Mouse (Mus musculus) liver, embryonic 14.5 days (tissue): ENCODE data around the gene H1foo. TPM values are rescaled to one million over a fixed set of nuclear protein-coding genes. Genes with fewer than 3 reads are reported as not detected.

Experiments used
- ATAC-seq: fragments of 200-750 bp; cut with Nextera tagmentation; 2 replicates; pipeline ENCODE4 v1.8.0; 2017; ENCODE audit warnings: moderate number of reproducible peaks, mild to moderate bottlenecking, moderate library complexity; ENCODE audit not compliant: insufficient read depth
- DNase-seq, 3 experiments: peaks; one replicate each; pipeline ENCODE4 v3.0.0-alpha.2; 2012 to 2013; ENCODE audit warnings: low read depth in 3 of 3, low spot score in 3 of 3
- H3K27ac ChIP-seq: fragments of 300-500 bp; sonication (generic); 2 replicates; pipeline ENCODE4 v1.5.1; 2014; ENCODE audit warnings: moderate library complexity, mild to moderate bottlenecking, control low read depth, inconsistent platforms
- H3K27me3 ChIP-seq: fragments of 300-500 bp; sonication (generic); 2 replicates; pipeline ENCODE4 v1.6.1; 2014; ENCODE audit warnings: mild to moderate bottlenecking, low read length, moderate library complexity; ENCODE audit not compliant: control insufficient read depth, insufficient read depth
- H3K36me3 ChIP-seq: fragments of 300-500 bp; sonication (generic); replicated peaks from 2 replicates; pipeline ENCODE4 v1.6.1; 2014; ENCODE audit warnings: low read depth; ENCODE audit not compliant: control insufficient read depth, insufficient read depth
- H3K4me1 ChIP-seq, 2 experiments: fragments of 200-500 bp in 1 of 2; fragments of 300-500 bp in 1 of 2; sonication (generic) in 1 of 2; replicated peaks; 2 replicates each; pipeline ENCODE4 v1.6.1; 2012 to 2014; ENCODE audit warnings: antibody characterized with exemption in 1 of 2, inconsistent platforms in 1 of 2, low read length in 1 of 2; ENCODE audit not compliant: control insufficient read depth in 2 of 2, insufficient read depth in 2 of 2
- H3K4me2 ChIP-seq: fragments of 300-500 bp; sonication (generic); 2 replicates; pipeline ENCODE4 v1.6.1; 2014; ENCODE audit warnings: low read depth, mild to moderate bottlenecking, control low read depth, moderate library complexity
- H3K4me3 ChIP-seq, 2 experiments: fragments of 200-500 bp in 1 of 2; fragments of 300-500 bp in 1 of 2; sonication (generic) in 1 of 2; 2 replicates each; pipeline ENCODE4 v1.5.1; 2012 to 2014; ENCODE audit warnings: low read depth in 2 of 2, low read length in 2 of 2, mild to moderate bottlenecking in 2 of 2, control low read depth in 1 of 2, inconsistent platforms in 1 of 2, moderate library complexity in 1 of 2; ENCODE audit not compliant: insufficient read depth in 1 of 2
- H3K9ac ChIP-seq: fragments of 300-500 bp; sonication (generic); replicated peaks from 2 replicates; pipeline ENCODE4 v1.6.1; 2014; ENCODE audit warnings: mild to moderate bottlenecking, control low read depth, moderate library complexity
- H3K9me3 ChIP-seq: fragments of 300-500 bp; sonication (generic); 2 replicates; pipeline ENCODE4 v1.6.1; 2016; ENCODE audit warnings: low read length, mixed read lengths; ENCODE audit not compliant: control insufficient read depth
- CTCF ChIP-seq: IDR thresholded peaks from 2 replicates; pipeline ENCODE4 v1.5.1; 2016; ENCODE audit warnings: antibody characterized with exemption, low read depth, control low read depth
- EP300 ChIP-seq: IDR thresholded peaks from 2 replicates; pipeline ENCODE4 v1.6.1; 2016; ENCODE audit warnings: antibody characterized with exemption, low read depth
- WGBS: fragments of 180-500 bp; shearing (Covaris S2); extraction: QIAGEN DNeasy Blood & Tissue Kit; methylation state at CpG from one replicate; pipeline ENCODE4 v1.1.7; 2014; ENCODE audit not compliant: insufficient replicate concordance; 5-methylcytosine and 5-hydroxymethylcytosine counted together
- polyA plus RNA-seq, 2 experiments: library from polyadenylated mRNA; depleted of rRNA in 1 of 2; stranded (reverse) in 1 of 2; unstranded in 1 of 2; fragments of >200 nt; fragmentation: Nextera tagmentation in 1 of 2; extraction: Ambion mirVana in 1 of 2; gene quantifications; 2 replicates each; pipeline versions ENCODE4 v1.2.1 to v1.2.3; 2012 to 2014

Gene H1foo
- polyA plus RNA-seq, 2 experiments, result not detected

DNA sequence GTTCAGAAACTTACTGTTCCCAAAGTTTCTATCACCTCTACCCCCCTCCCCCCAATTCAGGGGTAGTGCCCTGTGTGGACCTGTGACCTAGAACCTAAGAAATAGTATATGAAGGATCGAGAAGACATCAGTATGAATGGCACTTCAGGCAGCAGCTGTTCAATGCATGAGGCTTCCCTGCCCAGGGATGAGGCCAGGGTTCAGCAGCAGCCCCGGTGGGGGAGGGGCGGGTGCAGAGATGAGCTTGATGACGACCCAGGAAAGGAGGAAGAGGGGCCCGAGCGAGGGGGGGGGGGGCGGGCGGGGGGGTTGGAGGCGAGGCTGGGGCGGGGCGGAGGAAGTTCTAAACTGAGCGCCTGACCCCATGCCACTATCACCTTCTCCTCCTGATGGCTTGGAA is 3.6 kb upstream of the H1foo start:
- DNase-seq, result no peak
- Histone ChIP-seq H3K9ac (no peak overlapping the region), H3K27me3 (no peaks in the 10 kb centered on the region), H3K4me3 (no peak overlapping the region), H3K4me1 (peaks cover 0 to 9% of the 10 kb centered on the region in 2 experiments; a peak in 3 of 4 replicates), H3K9me3 (no peaks in the 10 kb centered on the region), H3K27ac (no peak overlapping the region), H3K36me3 (no peaks in the 10 kb centered on the region), H3K4me2 (no peak overlapping the region)
- 7% methylated on average over 7 of the region's 12 CpGs for WGBS
- no peak for ATAC-seq
- TF ChIP-seq CTCF (no peak), EP300 (no peak)

DNA sequence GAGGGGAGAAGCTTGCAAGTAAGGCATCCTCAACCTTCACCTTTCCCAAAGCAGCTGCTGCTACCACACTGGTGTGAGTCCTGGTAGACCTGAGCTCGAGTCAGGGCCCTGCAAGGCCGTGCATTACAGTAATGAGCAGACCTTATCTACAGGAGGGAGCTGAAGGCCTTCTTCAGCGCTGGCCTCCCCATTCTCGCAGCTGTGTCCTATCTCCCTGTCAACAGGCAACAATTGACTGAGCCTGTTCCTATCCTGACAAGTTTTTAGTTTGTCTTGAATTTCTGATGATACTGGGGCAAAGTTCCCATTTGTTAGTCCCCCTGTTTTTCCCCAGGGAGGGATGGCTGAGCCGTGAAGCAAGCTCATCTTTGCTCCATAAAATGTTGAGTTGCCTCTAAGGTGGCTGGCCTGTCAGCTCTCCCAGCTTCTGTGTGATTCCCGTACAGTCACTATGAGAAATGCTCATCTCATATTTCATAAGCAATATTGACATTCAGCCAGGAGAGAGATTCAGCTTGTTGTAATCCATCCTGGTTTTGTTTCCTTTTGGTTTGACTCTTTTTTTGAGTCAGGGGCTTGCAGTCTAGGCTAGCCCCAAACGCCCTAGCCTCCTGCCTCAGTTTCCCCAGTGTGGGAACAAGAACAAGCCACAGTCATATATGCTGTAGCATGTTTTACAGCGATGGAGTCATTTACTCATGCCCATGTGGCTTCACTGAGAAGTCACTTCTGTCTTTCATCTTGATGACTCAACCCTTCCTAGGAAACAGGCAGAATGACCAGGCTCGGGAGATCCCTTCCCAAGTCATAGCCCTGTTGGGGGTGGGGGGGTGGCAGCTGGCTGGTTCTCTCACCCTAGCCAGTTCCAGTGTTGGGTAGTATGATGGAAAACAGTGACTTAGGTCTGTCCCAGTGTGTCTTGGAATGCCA is 975 bp upstream of the H1foo start:
- TF ChIP-seq CTCF (no peak), EP300 (no peak)
- no peak for DNase-seq

DNA sequence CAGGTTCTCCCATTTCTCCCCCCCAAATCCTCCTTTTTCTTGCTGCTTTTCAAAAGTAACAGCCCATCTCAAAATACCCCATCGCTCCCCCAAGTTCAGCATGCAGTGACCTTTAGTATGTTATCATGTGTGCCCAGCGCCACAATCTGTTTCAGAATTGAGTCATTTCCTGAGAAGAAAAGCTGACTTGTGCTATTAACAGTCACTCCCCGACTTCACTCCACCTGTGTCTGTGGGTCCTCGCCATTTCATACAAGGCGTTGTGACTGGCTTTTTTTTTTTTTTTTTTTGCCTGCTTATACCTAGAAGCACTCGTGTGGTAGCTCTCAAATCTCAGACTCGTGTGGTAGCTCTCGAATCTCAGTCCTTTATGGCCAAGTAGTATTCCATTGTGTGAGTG is 895 bp downstream of the H1foo start:
- Histone ChIP-seq H3K4me1 (peaks cover 0 to 9% of the 10 kb centered on the region in 2 experiments; a peak in 3 of 4 replicates), H3K27me3 (no peaks in the 10 kb centered on the region), H3K9me3 (no peaks in the 10 kb centered on the region), H3K4me3 (no peak overlapping the region), H3K27ac (no peak overlapping the region), H3K9ac (no peak overlapping the region), H3K4me2 (no peak overlapping the region), H3K36me3 (no peaks in the 10 kb centered on the region)
- ATAC-seq, result no peak
- WGBS, result 29% methylated on average over 8 of the region's 8 CpGs
- no peak for DNase-seq
- no peak for TF ChIP-seq CTCF
- TF ChIP-seq EP300, result no peak

More for the DNA sequence above, 975 bp upstream of the H1foo start:
- no peak for ATAC-seq
- Histone ChIP-seq H3K4me2 (no peak overlapping the region), H3K36me3 (no peaks in the 10 kb centered on the region), H3K4me1 (peaks cover 0 to 9% of the 10 kb centered on the region in 2 experiments; a peak in 3 of 4 replicates), H3K27me3 (no peaks in the 10 kb centered on the region), H3K9ac (no peak overlapping the region), H3K4me3 (no peak overlapping the region), H3K9me3 (no peaks in the 10 kb centered on the region), H3K27ac (no peak overlapping the region)
- 30% methylated on average over 9 of the region's 9 CpGs for WGBS

DNA sequence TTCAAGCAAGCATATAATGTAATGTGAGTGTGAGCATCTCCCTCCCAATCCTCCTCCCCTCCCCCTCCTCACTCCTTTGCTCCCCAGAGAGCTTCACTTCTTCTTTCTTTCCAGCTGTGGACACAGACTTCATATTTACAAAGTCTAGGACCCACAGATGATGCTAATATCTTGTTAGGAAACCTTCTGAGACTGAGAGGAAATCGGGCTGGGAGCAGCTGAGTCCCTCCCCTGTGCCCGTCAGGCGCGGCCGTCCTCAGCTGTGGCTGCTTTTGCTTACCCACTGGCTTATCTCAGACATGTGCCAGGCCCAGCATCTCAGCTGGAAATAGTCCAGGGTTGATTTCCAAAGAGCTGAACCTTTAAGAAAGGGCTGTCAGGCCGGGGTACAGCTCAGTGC is 1.7 kb downstream of the H1foo start:
- TF ChIP-seq EP300 (no peak), CTCF (no peak)
- DNase-seq (no peak), ATAC-seq (no peak)
- H3K4me1 ChIP-seq, result peaks cover 0 to 4% of the 10 kb centered on the region in 2 experiments; a peak in 2 of 4 replicates
- no peaks in the 10 kb centered on the region for H3K36me3 ChIP-seq
- H3K9me3 ChIP-seq, result no peaks in the 10 kb centered on the region
- no peak overlapping the region for H3K9ac ChIP-seq
- H3K27me3 ChIP-seq, result no peaks in the 10 kb centered on the region
- WGBS, result 30% methylated on average over 6 of the region's 6 CpGs
- H3K4me2 ChIP-seq, result no peak overlapping the region
- no peak overlapping the region for H3K27ac ChIP-seq
- no peak overlapping the region for H3K4me3 ChIP-seq

DNA sequence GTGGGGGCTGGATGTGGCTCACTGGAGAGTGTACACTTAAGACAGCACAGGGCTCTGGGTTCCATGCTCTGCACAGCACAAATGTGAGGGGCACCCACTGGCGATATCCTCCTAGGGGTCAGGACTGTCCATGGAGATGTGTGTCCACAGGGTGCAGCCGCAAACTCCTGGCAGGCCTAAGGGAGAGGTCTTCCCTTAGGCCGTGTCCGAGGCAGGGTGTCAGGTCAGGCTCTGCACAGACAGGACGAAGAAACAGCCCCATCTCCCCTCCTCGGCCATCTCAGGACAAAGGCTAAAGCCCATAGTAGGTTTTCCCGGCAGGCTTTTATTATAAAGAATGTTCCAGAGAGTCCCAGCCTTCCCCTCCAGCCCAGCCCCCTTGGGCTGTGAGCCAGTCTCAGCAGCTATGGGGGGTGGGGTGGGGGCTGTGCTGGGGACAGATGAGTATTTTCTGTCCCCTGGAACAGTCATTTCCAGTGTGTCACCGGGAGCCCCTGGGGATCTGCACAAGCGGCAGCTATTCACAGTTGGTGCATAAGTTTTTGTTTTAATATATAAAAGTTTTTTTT is 9.9 kb downstream of the H1foo start:
- TF ChIP-seq EP300, result no peak
- no peak for TF ChIP-seq CTCF

More for the DNA sequence above, 9.9 kb downstream of the H1foo start:
- H3K9me3 ChIP-seq, result no peaks in the 10 kb centered on the region
- no peak overlapping the region for H3K9ac ChIP-seq
- no peaks in the 10 kb centered on the region for H3K36me3 ChIP-seq
- DNase-seq, result no peak
- WGBS, result 74% methylated on average over 9 of the region's 9 CpGs
- H3K4me3 ChIP-seq, result no peak overlapping the region
- 0 out of 4 replicates have a peak, but pooled peaks cover 0 to 4% of the 10 kb centered on the region in 2 experiments for H3K4me1 ChIP-seq
- ATAC-seq, result no peak
- no peak overlapping the region for H3K4me2 ChIP-seq
- no peak overlapping the region for H3K27ac ChIP-seq
- no peaks in the 10 kb centered on the region for H3K27me3 ChIP-seq
